Mouse (Mus musculus) small intestine, adult 2 months (tissue): ENCODE measurements around the gene Foxn2. TPM values are rescaled to one million over a fixed set of nuclear protein-coding genes. Genes with fewer than 3 reads are reported as not detected.

Experiments used
- H3K27ac ChIP-seq: fragments of 200-500 bp; 2 replicates; pipeline ENCODE4 v1.5.1; 2012; ENCODE audit warnings: low read depth, low read length, control low read depth, inconsistent platforms; ENCODE audit not compliant: insufficient read depth
- H3K27me3 ChIP-seq: fragments of 200-500 bp; 2 replicates; pipeline ENCODE4 v1.6.1; 2012; ENCODE audit warnings: mild to moderate bottlenecking, moderate library complexity, low read length, inconsistent platforms; ENCODE audit not compliant: control insufficient read depth, insufficient read depth
- H3K36me3 ChIP-seq: fragments of 200-500 bp; 2 replicates; pipeline ENCODE4 v1.6.1; 2012; ENCODE audit warnings: mild to moderate bottlenecking, low read length, control low read depth, inconsistent platforms; ENCODE audit not compliant: control insufficient read depth, insufficient read depth
- H3K4me1 ChIP-seq: fragments of 200-500 bp; 2 replicates; pipeline ENCODE4 v1.6.1; 2012; ENCODE audit warnings: low read length, inconsistent platforms, mixed read lengths; ENCODE audit not compliant: control insufficient read depth, insufficient read depth, insufficient read length
- H3K4me3 ChIP-seq: fragments of 200-500 bp; 2 replicates; pipeline ENCODE4 v1.5.1; 2012; ENCODE audit warnings: low read depth, mild to moderate bottlenecking, control low read depth, inconsistent platforms, low read length, moderate library complexity
- CTCF ChIP-seq: fragments of 200-500 bp; IDR thresholded peaks from 2 replicates; pipeline ENCODE4 v1.5.1; 2012; ENCODE audit warnings: low read depth, mild to moderate bottlenecking, control low read depth, inconsistent platforms, low read length, moderate library complexity, mixed read lengths; ENCODE audit not compliant: insufficient replicate concordance, insufficient read length; ENCODE audit errors: extremely low read depth
- POLR2A ChIP-seq: fragments of 200-500 bp; IDR thresholded peaks from 2 replicates; pipeline ENCODE4 v1.6.1; 2012; ENCODE audit warnings: low read depth, mild to moderate bottlenecking, control low read depth, inconsistent platforms, low read length, moderate library complexity
- WGBS: fragments of 180-500 bp; shearing (Covaris S2); methylation state at CpG from one replicate; pipeline ENCODE4 v1.1.7; 2018; 5-methylcytosine and 5-hydroxymethylcytosine counted together
- polyA plus RNA-seq: library from polyadenylated mRNA; depleted of rRNA; stranded (reverse); fragments of >200 nt; gene quantifications from 2 replicates; pipeline ENCODE4 v1.2.3, GENCODE M21; 2012

Foxn2 gene
- polyA plus RNA-seq, 1 experiment, result 2.5 TPM

DNA sequence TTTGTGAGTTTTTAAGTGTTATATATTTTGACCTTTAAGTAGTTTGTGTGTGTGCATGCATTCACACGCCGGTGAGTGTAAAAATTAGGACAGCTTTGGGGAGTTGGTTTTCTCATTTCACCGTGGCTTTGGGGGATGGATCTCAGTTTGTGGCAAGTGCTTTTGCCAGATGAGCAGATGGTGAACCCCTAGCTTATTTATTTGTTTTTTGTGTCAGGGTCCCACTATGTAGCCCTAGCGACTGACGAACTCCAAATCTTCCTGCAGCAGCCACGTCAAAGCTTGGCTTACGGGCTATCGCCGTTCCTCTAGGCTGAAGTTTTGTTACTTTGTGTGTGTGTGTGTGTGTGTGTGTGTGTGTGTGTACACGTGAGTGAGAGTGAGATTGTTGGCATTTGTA, 50.0 kb downstream of the Foxn2 start:
- H3K36me3 ChIP-seq, result peaks cover 19% of the 10 kb centered on the region
- WGBS, result 89% methylated on average over 10 of the region's 10 CpGs

DNA sequence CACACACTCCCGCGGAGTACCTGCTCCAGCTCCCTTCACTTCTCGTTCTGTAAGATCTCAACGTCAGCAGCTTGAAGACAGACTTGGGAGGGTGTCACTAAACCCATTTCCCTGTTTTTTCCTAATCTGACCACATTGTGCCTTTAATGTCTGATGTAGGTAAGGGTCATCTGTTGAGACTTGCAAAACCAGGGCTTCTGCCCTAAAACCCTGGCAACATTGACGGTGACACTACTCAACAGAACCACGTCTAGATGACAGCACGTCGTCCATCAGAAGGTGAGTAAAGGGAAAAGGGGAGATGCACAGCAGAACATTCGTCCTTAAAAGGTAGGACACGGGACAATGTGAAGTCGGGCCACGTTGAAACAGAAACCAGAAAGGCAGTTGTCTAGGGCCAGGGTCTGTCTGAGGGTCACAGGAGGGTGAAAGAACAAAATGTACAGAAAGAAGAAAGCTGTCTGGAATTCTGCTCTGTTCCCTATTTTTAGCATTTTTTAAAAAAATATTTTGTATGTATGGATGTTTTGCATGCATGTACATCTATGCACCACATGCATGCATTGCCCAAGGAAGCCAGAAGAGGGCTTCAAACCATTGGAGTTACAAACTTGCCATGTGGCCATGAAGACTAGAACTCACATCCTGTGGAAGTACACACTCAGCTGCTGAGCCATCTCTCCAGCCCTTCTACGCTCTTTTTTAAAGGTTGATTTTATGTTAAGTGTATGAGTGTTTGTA, 51.0 kb downstream of the Foxn2 start:
- Histone ChIP-seq H3K27me3 (no peaks in the 10 kb centered on the region), H3K4me3 (no peak overlapping the region), H3K4me1 (no peaks in the 10 kb centered on the region), H3K36me3 (peaks cover 15% of the 10 kb centered on the region), H3K27ac (no peak overlapping the region)
- 96% methylated on average over 13 of the region's 13 CpGs for WGBS
- TF ChIP-seq CTCF, result no peak
- TF ChIP-seq POLR2A, result no peak

More for the DNA sequence above, 50.0 kb downstream of the Foxn2 start:
- Histone ChIP-seq H3K4me3 (no peak overlapping the region), H3K27me3 (no peaks in the 10 kb centered on the region; the same call in 1 of the 2 replicates), H3K27ac (no peak overlapping the region), H3K4me1 (no peaks in the 10 kb centered on the region)
- no peak for TF ChIP-seq CTCF
- TF ChIP-seq POLR2A, result no peak

DNA sequence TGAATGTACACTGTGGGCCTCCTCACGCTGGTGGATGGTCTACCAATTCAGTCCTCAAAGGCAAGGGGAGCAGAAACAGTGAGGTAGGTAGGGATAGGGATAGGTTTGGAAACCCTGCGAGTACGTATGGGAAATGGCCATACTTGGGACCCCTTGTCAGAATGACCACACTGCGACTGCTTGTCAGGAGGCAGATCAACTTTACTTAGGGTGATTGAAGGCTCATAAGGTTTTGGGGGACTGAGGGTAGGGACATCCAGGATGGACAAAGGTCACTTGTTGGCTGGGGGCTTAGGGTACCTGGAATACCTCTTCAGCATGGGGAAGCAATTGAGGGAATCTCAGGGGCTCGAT, 51.6 kb downstream of the Foxn2 start:
- no peak for TF ChIP-seq CTCF
- TF ChIP-seq POLR2A, result no peak
- 95% methylated on average over 5 of the region's 5 CpGs for WGBS
- Histone ChIP-seq H3K27me3 (no peaks in the 10 kb centered on the region), H3K27ac (no peak overlapping the region), H3K4me3 (no peak overlapping the region), H3K4me1 (no peaks in the 10 kb centered on the region), H3K36me3 (peaks cover 11% of the 10 kb centered on the region)

DNA sequence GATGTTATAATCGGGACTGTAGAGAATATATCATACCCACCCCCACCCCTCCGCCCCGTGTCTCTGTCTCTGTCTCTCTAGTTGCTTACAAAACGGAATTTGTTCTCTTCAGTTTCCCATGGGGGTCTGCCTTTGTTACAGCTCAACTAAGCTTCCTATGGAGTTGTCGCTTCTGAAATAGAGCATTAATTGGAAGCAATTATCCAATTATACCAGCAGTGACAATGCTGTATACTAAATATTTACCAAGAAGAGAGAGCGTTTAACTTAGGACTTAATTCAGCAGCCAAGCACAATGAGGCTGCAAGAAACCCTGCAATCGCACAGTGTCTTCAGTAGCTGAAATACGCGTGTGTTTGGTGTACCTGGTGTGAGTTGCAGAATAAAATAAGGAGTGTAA, 53.0 kb downstream of the Foxn2 start:
- TF ChIP-seq CTCF (no peak), POLR2A (no peak)
- Histone ChIP-seq H3K4me1 (no peaks in the 10 kb centered on the region), H3K4me3 (no peak overlapping the region), H3K36me3 (peaks cover 11% of the 10 kb centered on the region), H3K27ac (no peak overlapping the region), H3K27me3 (no peaks in the 10 kb centered on the region)
- 92% methylated on average over 9 of the region's 9 CpGs for WGBS

DNA sequence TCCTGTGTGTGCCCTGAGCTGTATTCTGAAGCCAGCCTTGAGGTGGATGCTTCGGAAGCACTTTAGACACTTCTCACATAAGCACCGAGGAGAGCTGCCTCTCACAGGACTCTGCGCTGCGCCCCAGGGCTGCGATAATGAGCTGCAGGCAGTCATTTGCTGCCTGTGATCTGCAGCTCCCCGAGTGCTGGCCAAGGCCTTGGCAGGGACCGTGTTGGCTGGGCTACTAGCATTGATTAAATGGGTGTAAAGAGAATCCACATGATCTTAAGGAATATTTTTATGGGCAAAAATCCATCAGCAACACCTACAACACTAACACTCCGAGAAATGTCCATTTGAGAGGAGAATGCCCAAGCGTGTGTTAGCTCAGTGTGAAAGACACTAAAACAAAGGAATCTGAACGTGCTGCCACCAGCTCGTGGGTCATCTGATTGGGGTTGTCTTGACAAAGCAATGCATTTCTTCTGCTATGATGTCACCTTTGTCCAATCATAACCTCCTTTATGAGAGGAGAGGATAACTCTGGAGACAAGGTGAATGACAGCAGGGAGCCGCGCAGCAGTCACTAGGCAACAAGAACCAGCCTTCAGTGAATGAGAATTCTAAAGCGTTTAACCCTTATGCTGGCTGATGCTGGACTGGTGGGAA, 53.7 kb downstream of the Foxn2 start:
- TF ChIP-seq POLR2A (no peak), CTCF (no peak)
- no peak overlapping the region for H3K27ac ChIP-seq
- no peak overlapping the region for H3K4me3 ChIP-seq
- H3K27me3 ChIP-seq, result no peaks in the 10 kb centered on the region
- peaks cover 9% of the 10 kb centered on the region for H3K36me3 ChIP-seq
- WGBS, result 80% methylated on average over 14 of the region's 14 CpGs
- no peaks in the 10 kb centered on the region for H3K4me1 ChIP-seq

DNA sequence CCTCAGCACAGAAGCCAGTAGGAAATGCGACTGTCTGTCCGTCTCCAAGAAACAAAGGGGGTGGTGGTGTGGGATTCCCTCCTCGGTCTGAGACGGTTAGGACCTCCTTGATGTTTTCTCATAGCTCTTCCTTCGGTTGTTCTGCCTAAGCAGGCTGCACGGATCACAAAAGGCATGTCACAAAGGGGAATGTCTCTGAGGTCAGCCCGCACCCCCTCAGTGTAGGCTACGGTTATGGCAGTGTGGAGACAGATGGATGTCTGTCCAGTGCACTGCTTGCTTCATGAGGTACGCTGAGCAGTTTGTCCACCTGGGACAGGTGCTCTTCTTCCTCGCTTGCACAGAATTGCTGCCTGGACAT, 54.2 kb downstream of the Foxn2 start:
- TF ChIP-seq POLR2A (no peak), CTCF (no peak)
- Histone ChIP-seq H3K4me3 (no peak overlapping the region), H3K27ac (no peak overlapping the region), H3K36me3 (peaks cover 9% of the 10 kb centered on the region), H3K27me3 (no peaks in the 10 kb centered on the region), H3K4me1 (no peaks in the 10 kb centered on the region)
- WGBS, result 88% methylated on average over 10 of the region's 10 CpGs

DNA sequence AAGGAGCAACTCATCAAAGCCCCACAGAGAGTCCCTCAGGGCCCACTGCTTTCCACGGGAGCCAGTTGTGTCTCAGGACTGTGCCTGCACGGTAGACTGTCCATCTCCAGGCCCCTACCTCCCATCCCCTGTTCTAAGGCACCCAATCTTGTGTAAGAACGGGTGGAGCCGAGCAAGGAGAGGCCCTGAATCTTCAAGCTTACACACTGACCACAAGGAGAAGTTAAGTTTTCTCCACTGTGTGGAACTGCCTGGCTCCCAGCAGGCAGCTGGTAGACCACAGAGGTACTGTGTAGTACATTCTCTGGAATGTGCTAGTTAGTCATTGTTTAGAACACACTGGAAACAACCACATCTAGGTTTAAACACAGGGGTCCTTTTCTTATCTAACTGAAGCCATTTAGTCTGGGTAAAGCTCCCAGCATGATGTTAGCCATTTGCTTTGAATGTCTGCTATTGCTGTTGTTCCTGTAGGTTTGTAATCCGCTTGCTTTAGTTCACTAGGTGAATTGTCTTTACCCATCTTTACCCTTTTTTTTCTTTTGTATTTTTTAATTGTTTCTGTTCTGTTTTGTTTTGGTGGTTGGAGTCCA, 57.7 kb downstream of the Foxn2 start:
- no peak for TF ChIP-seq CTCF
- no peak overlapping the region for H3K27ac ChIP-seq
- 86% methylated on average over 5 of the region's 5 CpGs for WGBS

More for the DNA sequence above, 57.7 kb downstream of the Foxn2 start:
- no peaks in the 10 kb centered on the region for H3K4me1 ChIP-seq
- H3K36me3 ChIP-seq, result peaks cover 3% of the 10 kb centered on the region; the same call in 1 of the 2 replicates
- H3K4me3 ChIP-seq, result no peak overlapping the region
- no peaks in the 10 kb centered on the region for H3K27me3 ChIP-seq
